Mouse (Mus musculus) fibroblast of lung, adult 2 months (primary cell): ENCODE results near the gene Tnfsf9.
"Not testable (repeated sequence)": the region's sequence is repeated elsewhere in the genome, so short reads cannot be mapped to it uniquely, and the experiment has no call there.

ENCODE experiments used
- DNase-seq: peaks from one replicate; pipeline ENCODE4 v3.0.0-alpha.2; 2011; ENCODE audit warnings: low read depth

Tnfsf9 gene

GRCm38 (mm10) chr17:57095855-57096622 is 9.1 kb upstream of the Tnfsf9 start:
- DNase-seq, result no peak

- no peak for DNase-seq
Observed at GRCm38 (mm10) chr17:57096623-57096920, 8.6 kb upstream of the Tnfsf9 start.

- DNase-seq, result no peak
Observed at GRCm38 (mm10) chr17:57098321-57098720, 6.8 kb upstream of the Tnfsf9 start.

- DNase-seq, result no peak
Observed at GRCm38 (mm10) chr17:57099629-57100325, 5.3 kb upstream of the Tnfsf9 start.

- DNase-seq, result no peak
Observed at GRCm38 (mm10) chr17:57102276-57102675, 2.8 kb upstream of the Tnfsf9 start.

GRCm38 (mm10) chr17:57104496-57104895 is 629 bp upstream of the Tnfsf9 start:
- DNase-seq, result no peak

GRCm38 (mm10) chr17:57106035-57106368 is 877 bp downstream of the Tnfsf9 start:
- no peak for DNase-seq

- no peak for DNase-seq
Observed at GRCm38 (mm10) chr17:57107064-57107463, 1.9 kb downstream of the Tnfsf9 start.

GRCm38 (mm10) chr17:57108040-57108665 is 3.0 kb downstream of the Tnfsf9 start:
- DNase-seq, result no peak

GRCm38 (mm10) chr17:57108666-57109171 is 3.6 kb downstream of the Tnfsf9 start:
- DNase-seq, result no peak

GRCm38 (mm10) chr17:57110005-57110404 is 4.9 kb downstream of the Tnfsf9 start:
- DNase-seq, result no peak

- no peak for DNase-seq
Observed at GRCm38 (mm10) chr17:57112768-57113474, 7.8 kb downstream of the Tnfsf9 start.

- DNase-seq, result no peak
Observed at GRCm38 (mm10) chr17:57116801-57117200, 11.7 kb downstream of the Tnfsf9 start.

- no peak for DNase-seq
Observed at GRCm38 (mm10) chr17:57118524-57119349, 13.6 kb downstream of the Tnfsf9 start.

- no peak for DNase-seq
Observed at GRCm38 (mm10) chr17:57121856-57122255, 16.7 kb downstream of the Tnfsf9 start.

GRCm38 (mm10) chr17:57123192-57124118 is 18.3 kb downstream of the Tnfsf9 start:
- no peak for DNase-seq

- no peak for DNase-seq
Observed at GRCm38 (mm10) chr17:57124792-57125191, 19.7 kb downstream of the Tnfsf9 start.

- DNase-seq, result no peak
Observed at GRCm38 (mm10) chr17:57125853-57126622, 20.9 kb downstream of the Tnfsf9 start.

- no peak for DNase-seq
Observed at GRCm38 (mm10) chr17:57131793-57132192, 26.7 kb downstream of the Tnfsf9 start.

- not testable (repeated sequence) for DNase-seq
Observed at GRCm38 (mm10) chr17:57134021-57134420, 28.9 kb downstream of the Tnfsf9 start.
